Mouse (Mus musculus): ENCODE measurements around the gene Eml4.

- no peak for TF ChIP-seq CTCF (IDR thresholded peaks at IDR 0.05)
- TF ChIP-seq POLR2A (IDR thresholded peaks at IDR 0.05; ENCODE audit: insufficient read depth, low read depth, low read length), result no peak
These were observed 2.3 kb downstream of the Eml4 start for GRCm38 (mm10) chr17:83353011-83353410.
